Comparison of ENCODE assay signal across 26 mouse cellular contexts in the genomic region with DNA sequence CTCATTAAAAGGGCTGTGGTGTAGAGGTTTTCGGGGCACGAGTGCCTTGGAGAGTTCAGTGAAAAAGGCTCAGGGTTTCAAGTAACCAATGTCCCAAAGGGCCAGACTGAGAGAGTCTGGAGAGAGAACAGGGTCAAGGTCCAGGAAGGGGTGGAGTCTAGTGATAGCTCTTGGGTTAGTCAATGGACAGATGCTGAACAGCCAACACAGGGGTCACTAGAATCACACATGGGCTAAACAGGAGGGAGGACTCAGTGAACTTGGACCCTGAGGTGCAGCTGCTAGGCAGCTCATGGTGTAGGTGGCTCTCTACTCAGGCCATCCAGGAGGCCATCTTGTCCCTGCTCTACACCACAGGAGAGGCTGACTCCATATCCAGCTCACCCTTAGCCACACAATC. TPM values are rescaled to one million over a fixed set of nuclear protein-coding genes. Genes with fewer than 3 reads are reported as not detected.
DNase-seq lines count a peak whose midpoint lies in the region; ATAC-seq and TF ChIP-seq lines count a peak whose summit lies in the region.
"Had no signal": no experiment of that assay in that cellular context is flagged by ENCODE, and none has a peak within 500 bp of the region (broad histone marks: within the 10 kb centered on the region; RNA-seq: fewer than 3 reads in every experiment).

No protein-coding gene starts in this region.

- peak; percentile 55 for ATAC-seq in intestine, embryonic 15.5 days
- ATAC-seq in liver, postnatal 0 days = peak; percentile 61
- ATAC-seq in neural tube, embryonic 15.5 days (ENCODE audit: low FRiP score) = no peak
- ATAC-seq: midbrain, embryonic 13.5 days had no signal

- H3K4me2 ChIP-seq in intestine, embryonic 15.5 days (replicated peaks) = no peak overlapping the region
- H3K4me2 ChIP-seq in liver, postnatal 0 days (ENCODE audit: low read depth, low read length) = no peak overlapping the region
- no peak overlapping the region for H3K4me2 ChIP-seq in neural tube, embryonic 15.5 days
- H3K4me2 ChIP-seq: embryonic facial prominence, embryonic 13.5 days; forebrain, embryonic 12.5 days; hindbrain, embryonic 12.5 days; lung, embryonic 14.5 days; midbrain, embryonic 13.5 days; stomach, embryonic 15.5 days had no signal

- no peaks in the 10 kb centered on the region for H3K9me3 ChIP-seq in intestine, embryonic 15.5 days
- no peaks in the 10 kb centered on the region for H3K9me3 ChIP-seq in liver, postnatal 0 days (ENCODE audit: low read length)
- H3K9me3 ChIP-seq in neural tube, embryonic 15.5 days (replicated peaks) = no peaks in the 10 kb centered on the region
- H3K9me3 ChIP-seq: embryonic facial prominence, embryonic 13.5 days; forebrain, embryonic 12.5 days; hindbrain, embryonic 12.5 days; midbrain, embryonic 13.5 days; stomach, embryonic 15.5 days had no signal

- H3K27ac ChIP-seq in intestine, embryonic 15.5 days = no peak overlapping the region
- no peak overlapping the region for H3K27ac ChIP-seq in liver, postnatal 0 days (ENCODE audit: low read depth)
- H3K27ac ChIP-seq in neural tube, embryonic 15.5 days (replicated peaks) = no peak overlapping the region
- H3K27ac ChIP-seq: embryonic facial prominence, embryonic 13.5 days; forebrain, embryonic 12.5 days; heart, adult 2 months; hindbrain, embryonic 12.5 days; left cerebral cortex, adult 2 months; midbrain, embryonic 13.5 days; stomach, embryonic 15.5 days had no signal

- no peak for TF ChIP-seq EP300 in liver, postnatal 0 days (IDR thresholded peaks at IDR 0.05; ENCODE audit: low read depth)

- H3K9ac ChIP-seq in intestine, embryonic 15.5 days = no peak overlapping the region
- no peak overlapping the region for H3K9ac ChIP-seq in liver, postnatal 0 days (replicated peaks)
- no peak overlapping the region for H3K9ac ChIP-seq in neural tube, embryonic 15.5 days (replicated peaks)
- H3K9ac ChIP-seq: embryonic facial prominence, embryonic 13.5 days; forebrain, embryonic 12.5 days; hindbrain, embryonic 12.5 days; lung, embryonic 14.5 days; midbrain, embryonic 13.5 days; stomach, embryonic 15.5 days had no signal

- H3K4me1 ChIP-seq in intestine, embryonic 15.5 days (replicated peaks) = no peaks in the 10 kb centered on the region
- peaks cover 5% of the 10 kb centered on the region; the same call in 1 of the 2 replicates for H3K4me1 ChIP-seq in liver, postnatal 0 days (ENCODE audit: insufficient read depth)
- H3K4me1 ChIP-seq in neural tube, embryonic 15.5 days = no peaks in the 10 kb centered on the region
- H3K4me1 ChIP-seq: embryonic facial prominence, embryonic 13.5 days; forebrain, embryonic 12.5 days; hindbrain, embryonic 12.5 days; midbrain, embryonic 13.5 days; stomach, embryonic 15.5 days had no signal

- WGBS in intestine, embryonic 15.5 days = 84% methylated on average over 2 of the region's 2 CpGs
- 70% methylated on average over 2 of the region's 2 CpGs for WGBS in liver, postnatal 0 days (ENCODE audit: insufficient replicate concordance)
- WGBS in neural tube, embryonic 15.5 days = 93% methylated on average over 2 of the region's 2 CpGs

- no peak overlapping the region for H3K4me3 ChIP-seq in intestine, embryonic 15.5 days (replicated peaks)
- no peak overlapping the region for H3K4me3 ChIP-seq in liver, postnatal 0 days (ENCODE audit: low read depth, low read length)
- no peak overlapping the region for H3K4me3 ChIP-seq in neural tube, embryonic 15.5 days (replicated peaks)
- H3K4me3 ChIP-seq: embryonic facial prominence, embryonic 13.5 days; erythroblast, embryonic 14.5 days; forebrain, embryonic 12.5 days; heart, adult 2 months; hindbrain, embryonic 12.5 days; left cerebral cortex, adult 2 months; midbrain, embryonic 13.5 days; stomach, embryonic 15.5 days had no signal

- peak; percentile 83 for DNase-seq in kidney, adult 9 months
- no peak for DNase-seq in kidney, postnatal 10 days
- peak; percentile 11 for DNase-seq in 3T3-L1 (ENCODE audit: low read depth, low spot score)
- DNase-seq in liver, postnatal 0 days = no peak
- DNase-seq in ovary, postnatal 14 days (ENCODE audit: low spot score) = no peak
- DNase-seq: adrenal gland, postnatal 14 days; cerebellum, adult 8-10 months; cerebellum, postnatal 36 days; embryo, embryonic 11 days; gastrocnemius, postnatal 36 days; heart, adult 2 months; lung, embryonic 14.5 days; lung, postnatal 4 days; thymus, adult 18-20 months; thymus, postnatal 4 days had no signal

- H3K27me3 ChIP-seq in intestine, embryonic 15.5 days (replicated peaks) = no peaks in the 10 kb centered on the region
- H3K27me3 ChIP-seq in liver, postnatal 0 days (ENCODE audit: insufficient read depth, low read length) = no peaks in the 10 kb centered on the region
- H3K27me3 ChIP-seq in neural tube, embryonic 15.5 days (replicated peaks) = no peaks in the 10 kb centered on the region
- H3K27me3 ChIP-seq: embryonic facial prominence, embryonic 13.5 days; forebrain, embryonic 12.5 days; hindbrain, embryonic 12.5 days; midbrain, embryonic 13.5 days; stomach, embryonic 15.5 days had no signal

- no peak for TF ChIP-seq CTCF in liver, postnatal 0 days (IDR thresholded peaks at IDR 0.05; ENCODE audit: low read depth)

- H3K36me3 ChIP-seq in intestine, embryonic 15.5 days = no peaks in the 10 kb centered on the region
- no peaks in the 10 kb centered on the region for H3K36me3 ChIP-seq in liver, postnatal 0 days (replicated peaks; ENCODE audit: insufficient read depth, low read length)
- H3K36me3 ChIP-seq in neural tube, embryonic 15.5 days = no peaks in the 10 kb centered on the region
- H3K36me3 ChIP-seq: embryonic facial prominence, embryonic 13.5 days; forebrain, embryonic 12.5 days; hindbrain, embryonic 12.5 days; midbrain, embryonic 13.5 days; stomach, embryonic 15.5 days had no signal

RNA-seq across cellular contexts. Expression of gene Apol7a, which starts 11.4 kb away (rescaled TPM):
- 7.8 TPM in 2 replicates for polyA plus RNA-seq in intestine, embryonic 15.5 days (2015; fragmentation: Nextera tagmentation; extraction: Ambion mirVana)
- 17.6 and 20.8 TPM in 2 replicates for polyA plus RNA-seq in liver, postnatal 0 days (2015; fragmentation: Nextera tagmentation; extraction: Ambion mirVana)
- 0.19 TPM in 1 of 2 replicates, not detected in the other for polyA plus RNA-seq in neural tube, embryonic 15.5 days (2015; fragmentation: Nextera tagmentation; extraction: Ambion mirVana)
- polyA plus RNA-seq: embryonic facial prominence, embryonic 13.5 days; erythroblast, embryonic 14.5 days; forebrain, embryonic 12.5 days; hindbrain, embryonic 12.5 days; lung, embryonic 14.5 days; midbrain, embryonic 13.5 days had no signal

RNA-seq across cellular contexts. Expression of gene Apol9a, which starts 23.5 kb away (rescaled TPM):
- polyA plus RNA-seq in intestine, embryonic 15.5 days (2015; fragmentation: Nextera tagmentation; extraction: Ambion mirVana) = 0.39 and 0.40 TPM in 2 replicates
- polyA plus RNA-seq in liver, postnatal 0 days (2015; fragmentation: Nextera tagmentation; extraction: Ambion mirVana) = 0.34 and 0.81 TPM in 2 replicates
- polyA plus RNA-seq in neural tube, embryonic 15.5 days (2015; fragmentation: Nextera tagmentation; extraction: Ambion mirVana) = 0.28 and 0.37 TPM in 2 replicates
- polyA plus RNA-seq: embryonic facial prominence, embryonic 13.5 days; erythroblast, embryonic 14.5 days; forebrain, embryonic 12.5 days; hindbrain, embryonic 12.5 days; lung, embryonic 14.5 days; midbrain, embryonic 13.5 days had no signal

RNA-seq across cellular contexts. Expression of gene Apol7b, which starts 59.8 kb away (rescaled TPM):
- polyA plus RNA-seq in intestine, embryonic 15.5 days (2015; fragmentation: Nextera tagmentation; extraction: Ambion mirVana) = 0.13 and 0.30 TPM in 2 replicates
- not detected in 2 replicates for polyA plus RNA-seq in liver, postnatal 0 days (2015; fragmentation: Nextera tagmentation; extraction: Ambion mirVana)
- polyA plus RNA-seq in neural tube, embryonic 15.5 days (2015; fragmentation: Nextera tagmentation; extraction: Ambion mirVana) = not detected in 2 replicates
- polyA plus RNA-seq: C2C12; embryonic facial prominence, embryonic 13.5 days; erythroblast, embryonic 14.5 days; forebrain, embryonic 12.5 days; heart, embryonic 14.5 days; hindbrain, embryonic 12.5 days; lung, embryonic 14.5 days; midbrain, embryonic 13.5 days had no signal

Comparison
In these comparisons a context has a peak if more than half of its experiments do, and no peak if none do; other contexts are left out.
1. DNase-seq: peak in kidney, adult 9 months (single experiment) and 3T3-L1 (single experiment); none in kidney, postnatal 10 days (single experiment), liver, postnatal 0 days (single experiment) and ovary, postnatal 14 days (single experiment).